Mouse (Mus musculus) bone marrow, adult 2 months (tissue): Measurements from ENCODE around the gene Samd14.

Source experiments
- CTCF ChIP-seq: fragments of 200-500 bp; IDR thresholded peaks from 2 replicates; pipeline ENCODE4 v1.5.1; 2011; ENCODE audit warnings: low read length, control low read depth; ENCODE audit not compliant: control insufficient read depth, insufficient read depth
- POLR2A ChIP-seq: fragments of 200-500 bp; IDR thresholded peaks from 2 replicates; pipeline ENCODE4 v1.6.1; 2011; ENCODE audit warnings: low read depth, mild to moderate bottlenecking, control low read depth, low read length, borderline replicate concordance; ENCODE audit not compliant: control insufficient read depth

DNA sequence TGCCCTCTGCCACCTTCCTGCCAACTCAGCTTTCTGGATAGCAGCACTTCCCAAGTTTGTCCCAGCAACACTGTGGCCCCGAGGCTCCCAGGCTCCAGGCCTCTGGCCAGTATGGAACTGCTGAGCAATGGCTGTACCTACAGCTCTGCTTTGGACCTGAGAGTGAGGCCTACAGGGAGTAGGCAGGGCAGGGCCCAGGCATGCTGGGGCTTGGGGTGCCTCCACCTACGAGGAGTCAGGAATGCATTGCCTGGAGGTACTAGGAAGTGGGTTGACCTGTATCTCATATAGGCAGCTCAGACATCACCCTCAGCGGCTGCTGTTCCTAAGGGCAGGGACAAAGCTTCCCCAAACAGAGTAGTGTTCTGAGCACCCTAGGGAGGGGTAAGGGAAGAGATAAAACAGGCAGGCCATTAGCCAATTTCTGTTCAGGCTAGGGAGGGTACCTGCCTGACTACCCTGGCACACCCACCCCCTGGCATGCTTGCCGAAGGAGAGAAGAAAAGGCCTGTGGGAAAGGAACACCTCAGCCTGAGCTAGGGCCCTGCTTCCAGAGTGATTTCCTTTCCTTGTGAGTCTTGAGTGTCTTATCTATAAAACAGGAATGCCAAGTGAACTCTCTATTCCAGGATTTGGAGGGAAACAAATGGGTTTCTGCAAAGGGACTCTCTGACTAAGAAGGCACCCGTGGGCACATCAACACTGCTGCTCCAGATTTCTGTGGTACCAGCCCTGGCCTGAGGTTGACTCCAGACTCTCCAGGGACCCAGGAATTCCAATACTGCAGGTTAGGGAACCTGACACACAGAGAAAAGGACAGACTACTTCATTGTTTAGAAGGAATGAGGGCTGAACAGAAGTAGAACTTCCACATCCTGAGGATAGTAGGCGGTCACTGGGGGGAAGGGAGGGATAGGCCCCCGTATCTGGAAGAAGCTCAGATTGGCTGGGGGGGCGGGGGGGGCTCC, 60.7 kb downstream of the Samd14 start:
- no peak for TF ChIP-seq POLR2A
- TF ChIP-seq CTCF = no peak
